9 mouse cellular contexts compared by ENCODE assay signal in the genomic region with DNA sequence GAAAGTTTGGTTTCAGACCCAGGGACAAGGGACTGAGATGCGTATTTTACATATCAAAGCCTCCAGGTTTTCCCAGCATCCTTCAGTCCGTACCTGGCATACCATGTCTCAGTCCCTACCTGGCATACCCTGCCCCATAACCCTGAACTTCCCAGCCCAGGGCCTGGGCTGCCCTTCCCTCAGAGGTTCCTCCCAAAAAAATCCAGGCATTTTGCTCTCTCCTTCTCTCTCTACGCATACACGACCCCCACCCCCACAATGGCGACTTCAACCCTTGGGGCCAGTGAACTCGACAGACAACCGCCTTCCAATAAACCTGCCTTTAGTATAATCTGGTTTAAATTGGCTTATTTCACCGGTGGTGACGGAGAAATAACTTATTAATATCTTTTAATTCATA. TPM values are rescaled to one million over a fixed set of nuclear protein-coding genes. Genes with fewer than 3 reads are reported as not detected.
DNase-seq lines count a peak whose midpoint lies in the region; ATAC-seq and TF ChIP-seq lines count a peak whose summit lies in the region.
"Had no signal": no experiment of that assay in that cellular context is flagged by ENCODE, and none has a peak within 500 bp of the region (broad histone marks: within the 10 kb centered on the region; RNA-seq: fewer than 3 reads in every experiment).

No protein-coding gene starts in this region.

- no peaks in the 10 kb centered on the region for H3K27me3 ChIP-seq in erythroblast, embryonic 14.5 days (ENCODE audit: control insufficient read depth)
- H3K27me3 ChIP-seq in spleen, adult 2 months (ENCODE audit: control insufficient read depth, insufficient read depth, low read length) = no peaks in the 10 kb centered on the region
- H3K27me3 ChIP-seq in limb, embryonic 14.5 days (ENCODE audit: control insufficient read depth, insufficient read depth, low read length) = no peaks in the 10 kb centered on the region
- no peaks in the 10 kb centered on the region for H3K27me3 ChIP-seq in stomach, embryonic 14.5 days (ENCODE audit: control insufficient read depth, insufficient read depth, low read length)

- no peak overlapping the region for H3K27ac ChIP-seq in spleen, adult 2 months (ENCODE audit: insufficient read depth, low read length)
- peak overlapping the region; percentile 73; the same call in 1 of the 2 replicates for H3K27ac ChIP-seq in limb, embryonic 14.5 days (replicated peaks; ENCODE audit: low read depth, low read length)
- no peak overlapping the region for H3K27ac ChIP-seq in stomach, embryonic 14.5 days (ENCODE audit: low read length)

- H3K9me3 ChIP-seq in erythroblast, embryonic 14.5 days (ENCODE audit: control insufficient read depth, low read length) = no peaks in the 10 kb centered on the region
- no peaks in the 10 kb centered on the region for H3K9me3 ChIP-seq in limb, embryonic 14.5 days (ENCODE audit: control insufficient read depth, low read length)
- no peaks in the 10 kb centered on the region for H3K9me3 ChIP-seq in stomach, embryonic 14.5 days (ENCODE audit: control insufficient read depth, low read depth, low read length)

- peak in 1 of 2 experiments; percentile 10 for DNase-seq in spleen, adult 2 months (ENCODE audit: low read depth in 1 of 2, low spot score in 2 of 2)
- no peak for DNase-seq in spleen, postnatal 4 days (ENCODE audit: low spot score in 2 of 2)
- DNase-seq in limb, embryonic 14.5 days (ENCODE audit: low spot score) = no peak
- DNase-seq in left cerebral cortex, adult 8-10 months (ENCODE audit: low spot score in 2 of 2) = no peak
- no peak for DNase-seq in retina, embryonic 14.5 days (ENCODE audit: low spot score)

- TF ChIP-seq POLR2A in spleen, adult 2 months (IDR thresholded peaks at IDR 0.05; ENCODE audit: low read depth, low read length) = no peak
- no peak for TF ChIP-seq POLR2A in limb, embryonic 14.5 days (IDR thresholded peaks at IDR 0.05; ENCODE audit: borderline replicate concordance, extremely low read depth, insufficient read depth, insufficient read length)

- H3K4me3 ChIP-seq in erythroblast, embryonic 14.5 days (replicated peaks) = peak overlapping the region; percentile 95
- peak overlapping the region; percentile 92; the same call in 1 of the 2 replicates for H3K4me3 ChIP-seq in spleen, adult 2 months (ENCODE audit: extremely low read depth, insufficient read depth, insufficient read length)
- peak overlapping the region; percentile 77 for H3K4me3 ChIP-seq in limb, embryonic 14.5 days (replicated peaks; ENCODE audit: low read length)
- H3K4me3 ChIP-seq in stomach, embryonic 14.5 days (ENCODE audit: low read depth, low read length) = peak overlapping the region; percentile 53; the same call in 1 of the 2 replicates

- H3K9ac ChIP-seq in limb, embryonic 14.5 days (ENCODE audit: low read depth, low read length, severe bottlenecking) = peak overlapping the region; percentile 70; the same call in 1 of the 2 replicates
- no peak overlapping the region for H3K9ac ChIP-seq in stomach, embryonic 14.5 days (replicated peaks; ENCODE audit: low read depth, low read length)

- peak overlapping the region; percentile 82 for H3K4me2 ChIP-seq in limb, embryonic 14.5 days (replicated peaks; ENCODE audit: low read depth, low read length, severe bottlenecking)
- peak overlapping the region; percentile 81 for H3K4me2 ChIP-seq in stomach, embryonic 14.5 days (replicated peaks; ENCODE audit: low read depth, low read length)

- ATAC-seq in erythroblast, adult 5-6 weeks (replicated peaks; ENCODE audit: low FRiP score, poor library complexity, severe bottlenecking) = no peak
- ATAC-seq in limb, embryonic 14.5 days (ENCODE audit: low FRiP score, low read depth) = 0 out of 2 replicates have a peak, but pooled peaks have one; percentile 10
- no peak for ATAC-seq in stomach, embryonic 14.5 days (ENCODE audit: insufficient number of reproducible peaks, insufficient read depth, low FRiP score, low read depth)

- WGBS in spleen, adult 2 months = 46% methylated on average over 9 of the region's 9 CpGs
- 47% methylated on average over 9 of the region's 9 CpGs for WGBS in limb, embryonic 14.5 days
- 43% methylated on average over 9 of the region's 9 CpGs for WGBS in stomach, embryonic 14.5 days

- peaks cover 40% of the 10 kb centered on the region for H3K4me1 ChIP-seq in erythroblast, embryonic 14.5 days (ENCODE audit: control insufficient read depth)
- no peaks in the 10 kb centered on the region; the same call in 1 of the 2 replicates for H3K4me1 ChIP-seq in spleen, adult 2 months (ENCODE audit: control insufficient read depth, insufficient read depth, insufficient read length)
- peaks cover 8% of the 10 kb centered on the region for H3K4me1 ChIP-seq in limb, embryonic 14.5 days (ENCODE audit: control insufficient read depth, insufficient read depth, low read length)
- 0 out of 2 replicates have a peak, but pooled peaks cover 7% of the 10 kb centered on the region for H3K4me1 ChIP-seq in stomach, embryonic 14.5 days (ENCODE audit: control insufficient read depth, insufficient read depth, low read length)

- H3K36me3 ChIP-seq in erythroblast, embryonic 14.5 days (ENCODE audit: control insufficient read depth) = peaks cover 17% of the 10 kb centered on the region
- peaks cover 5% of the 10 kb centered on the region for H3K36me3 ChIP-seq in spleen, adult 2 months (ENCODE audit: control insufficient read depth, insufficient read depth, low read length)
- H3K36me3 ChIP-seq in limb, embryonic 14.5 days (ENCODE audit: control insufficient read depth, insufficient read depth, low read length) = peaks cover 21% of the 10 kb centered on the region
- H3K36me3 ChIP-seq in stomach, embryonic 14.5 days (ENCODE audit: control insufficient read depth, insufficient read depth, low read length) = peaks cover 11% of the 10 kb centered on the region; the same call in 1 of the 2 replicates

- TF ChIP-seq CTCF in spleen, adult 2 months (IDR thresholded peaks at IDR 0.05; ENCODE audit: extremely low read depth, insufficient read depth, insufficient read length, insufficient replicate concordance) = no peak

RNA-seq across cellular contexts. Expression of a gene that starts 0.4 kb away (rescaled TPM):
- 0.06 and 0.13 TPM in 2 replicates for polyA plus RNA-seq in erythroblast, embryonic 14.5 days (2012)
- 2.9 and 5.4 TPM in 2 replicates for total RNA-seq in erythroblast, adult 5-6 weeks (2015; ENCODE audit: low replicate concordance)
- total RNA-seq in erythroblast, adult 5-6 weeks (2017; ENCODE audit: low replicate concordance) = 7.0 and 9.3 TPM in 2 replicates
- 3.7 and 4.1 TPM in 2 replicates for polyA plus RNA-seq in spleen, adult 2 months (2012; rRNA removed)
- polyA plus RNA-seq in limb, embryonic 14.5 days (2012; rRNA removed) = 12.2 and 12.8 TPM in 2 replicates
- 15.0 and 19.3 TPM in 2 replicates for polyA plus RNA-seq in limb, embryonic 14.5 days (2014; fragmentation: Nextera tagmentation; extraction: Ambion mirVana)
- 18.6 and 20.1 TPM in 2 replicates for polyA plus RNA-seq in stomach, embryonic 14.5 days (2014; fragmentation: Nextera tagmentation; extraction: Ambion mirVana)
- total RNA-seq in left cerebral cortex, adult 8-10 months (2022) = 10 to 100 TPM; 18.4 to 20.7 (median 19.3) TPM

RNA-seq across cellular contexts. Expression of a gene that starts 47.1 kb away (rescaled TPM):
- not detected in 2 replicates for polyA plus RNA-seq in erythroblast, embryonic 14.5 days (2012)
- not detected in 2 replicates for total RNA-seq in erythroblast, adult 5-6 weeks (2015; ENCODE audit: low replicate concordance)
- total RNA-seq in erythroblast, adult 5-6 weeks (2017; ENCODE audit: low replicate concordance) = not detected in 2 replicates
- not detected in 2 replicates for polyA plus RNA-seq in spleen, adult 2 months (2012; rRNA removed)
- polyA plus RNA-seq in limb, embryonic 14.5 days (2012; rRNA removed) = 0.03 TPM in 1 of 2 replicates, not detected in the other
- polyA plus RNA-seq in limb, embryonic 14.5 days (2014; fragmentation: Nextera tagmentation; extraction: Ambion mirVana) = not detected in 2 replicates
- 0.66 and 0.90 TPM in 2 replicates for polyA plus RNA-seq in stomach, embryonic 14.5 days (2014; fragmentation: Nextera tagmentation; extraction: Ambion mirVana)
- 1 to 10 TPM; 4.3 to 4.7 (median 4.4) TPM for total RNA-seq in left cerebral cortex, adult 8-10 months (2022)
- polyA plus RNA-seq: C2C12 had no signal

RNA-seq across cellular contexts. Expression of a gene that starts 48.3 kb away (rescaled TPM):
- 0.04 TPM in 1 of 2 replicates, not detected in the other for polyA plus RNA-seq in erythroblast, embryonic 14.5 days (2012)
- not detected in 2 replicates for total RNA-seq in erythroblast, adult 5-6 weeks (2015; ENCODE audit: low replicate concordance)
- total RNA-seq in erythroblast, adult 5-6 weeks (2017; ENCODE audit: low replicate concordance) = not detected in 2 replicates
- polyA plus RNA-seq in spleen, adult 2 months (2012; rRNA removed) = not detected in 2 replicates
- 0.04 and 0.14 TPM in 2 replicates for polyA plus RNA-seq in limb, embryonic 14.5 days (2012; rRNA removed)
- polyA plus RNA-seq in limb, embryonic 14.5 days (2014; fragmentation: Nextera tagmentation; extraction: Ambion mirVana) = not detected in 2 replicates
- 4.9 and 5.5 TPM in 2 replicates for polyA plus RNA-seq in stomach, embryonic 14.5 days (2014; fragmentation: Nextera tagmentation; extraction: Ambion mirVana)
- total RNA-seq in left cerebral cortex, adult 8-10 months (2022) = 1 to 10 TPM; 2.7 to 3.9 (median 3.1) TPM
- polyA plus RNA-seq: C2C12 had no signal
